Mouse (Mus musculus) embryo, embryonic 9.5 days (tissue): ENCODE data around the gene Hao1.

ENCODE experiments used
- DNase-seq: peaks from one replicate; pipeline ENCODE4 v3.0.0-alpha.2; 2017; ENCODE audit errors: extremely low spot score

Hao1 gene

DNA sequence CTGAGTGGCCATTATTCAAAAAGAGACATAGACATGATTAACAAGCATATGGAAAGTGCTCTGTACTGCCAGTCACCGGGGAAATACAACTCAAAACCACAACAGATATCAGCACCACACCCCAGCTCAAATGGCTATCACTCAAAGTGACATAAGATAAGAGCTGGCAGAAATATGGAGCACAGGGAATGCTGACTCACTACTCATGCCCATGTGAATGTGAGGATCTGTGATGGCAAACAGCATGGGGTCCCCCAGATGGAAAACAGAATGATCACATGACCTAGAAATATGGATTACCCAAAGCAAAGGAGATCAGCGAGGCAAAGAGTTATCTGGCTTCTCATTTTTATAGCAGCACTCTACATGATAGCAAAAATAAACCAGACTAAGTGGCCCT is 89.0 kb downstream of the Hao1 start:
- no peak for DNase-seq

DNA sequence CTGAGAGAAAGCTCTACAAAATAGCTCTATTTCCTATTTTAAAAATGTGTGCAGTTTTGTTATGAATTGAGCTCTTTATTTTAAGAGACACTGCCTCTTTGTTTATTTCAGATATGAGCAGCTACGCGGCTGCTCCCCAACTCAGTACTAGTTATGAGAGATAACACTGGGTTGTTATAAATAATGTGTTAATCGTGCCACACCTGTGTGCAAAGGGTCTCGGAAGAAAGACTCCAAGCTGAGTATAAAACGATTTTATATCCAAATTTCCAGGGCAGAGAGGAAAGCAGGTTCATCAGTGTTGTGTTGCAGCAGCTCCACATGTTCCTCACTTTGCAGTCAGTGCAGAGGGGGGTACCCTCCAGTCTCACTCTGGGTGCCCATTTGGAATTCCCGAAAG is 91.8 kb downstream of the Hao1 start:
- no peak for DNase-seq

DNA sequence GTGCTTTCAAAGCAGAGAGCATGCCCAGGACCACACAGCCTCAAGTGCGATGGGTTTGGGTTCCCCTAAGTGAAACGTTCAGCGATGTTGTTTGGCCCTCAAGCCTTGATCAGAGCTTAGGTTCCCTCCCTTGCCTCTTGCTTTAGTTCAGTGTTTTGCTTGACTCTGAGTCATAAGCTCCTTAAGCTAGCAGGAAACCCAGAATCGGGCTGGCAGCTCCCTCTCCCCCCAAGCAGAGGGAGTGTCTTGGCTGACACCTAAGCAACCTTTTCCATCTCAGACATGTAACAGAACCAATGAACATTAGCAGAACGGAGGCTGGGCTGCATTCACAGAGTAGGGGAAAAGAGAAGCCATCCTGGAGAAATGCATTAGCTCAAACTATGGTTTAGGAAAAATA is 93.3 kb downstream of the Hao1 start:
- no peak for DNase-seq

DNA sequence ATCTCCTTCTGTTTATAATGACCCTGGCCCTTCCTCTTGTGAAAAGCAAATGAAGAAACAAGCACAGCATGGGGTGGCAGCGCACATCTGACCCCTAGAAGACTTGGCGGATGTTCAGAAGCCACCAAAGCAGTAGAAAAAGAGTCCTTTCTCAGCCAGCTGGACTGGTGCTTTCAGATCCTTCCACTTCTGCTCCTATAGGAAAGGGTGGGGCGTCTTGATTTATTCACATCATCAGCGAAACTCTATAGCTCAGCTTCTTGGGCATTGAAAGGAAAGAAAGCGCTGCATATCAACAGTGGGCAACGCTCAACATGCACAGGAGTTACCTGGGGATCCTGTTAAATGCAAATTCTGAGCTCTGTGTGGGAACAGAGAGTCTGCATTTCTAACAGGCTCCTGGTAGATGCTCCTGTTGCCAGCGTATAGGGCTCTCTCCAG is 98.1 kb downstream of the Hao1 start:
- DNase-seq, result peak; percentile 13

DNA sequence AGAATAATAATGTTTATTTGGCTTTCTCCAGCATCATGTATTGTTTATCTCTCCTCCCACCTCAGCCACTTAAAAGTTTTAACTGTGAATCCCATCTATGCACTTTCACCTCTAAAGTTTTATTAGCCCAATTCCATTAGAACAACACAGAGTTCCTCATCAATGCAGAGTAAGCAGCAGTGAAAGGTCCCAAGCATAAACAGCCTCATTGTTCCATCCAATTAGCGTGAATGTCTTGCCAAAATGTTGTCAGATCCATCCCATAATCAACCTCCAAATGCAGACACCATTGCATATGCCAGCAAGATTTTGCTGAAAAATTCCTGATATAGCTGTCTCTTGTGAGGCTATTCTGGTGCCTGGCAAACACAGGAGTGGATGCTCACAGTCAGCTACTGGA is 101.4 kb downstream of the Hao1 start:
- no peak for DNase-seq

DNA sequence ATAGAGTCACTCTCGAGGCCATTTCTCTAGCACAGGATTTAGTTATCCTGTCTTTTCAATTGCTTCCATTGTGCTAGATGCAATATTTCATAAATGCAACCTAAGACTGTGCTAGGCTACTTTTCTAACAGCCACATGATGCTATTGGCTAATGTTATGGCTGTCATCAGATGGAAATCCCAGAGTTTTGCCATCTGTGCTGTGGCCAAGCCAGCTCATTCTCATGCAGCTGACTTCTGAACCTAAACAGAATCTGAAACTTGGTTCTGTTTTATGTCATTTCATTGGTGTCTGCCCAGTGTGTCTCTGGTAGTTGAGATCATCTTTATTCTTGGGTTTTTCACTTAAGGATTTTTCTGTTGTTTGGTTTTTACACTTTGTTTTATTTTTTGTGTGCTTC is 103.2 kb downstream of the Hao1 start:
- no peak for DNase-seq
